Mouse (Mus musculus) cerebellum, adult 11 months (tissue): ENCODE measurements around the gene Atcay.
A peak's percentile ranks its signal among the peaks of the same experiment; 100 is the strongest.
"Not testable (repeated sequence)": the region's sequence is repeated elsewhere in the genome, so short reads cannot be mapped to it uniquely, and the experiment has no call there.

Experiments
- DNase-seq: peaks from one replicate; pipeline ENCODE4 v3.0.0; 2022

Atcay gene

GRCm38 (mm10) chr10:81198230-81198629 is 32.4 kb downstream of the Atcay start:
- DNase-seq = no peak

- no peak for DNase-seq
These were observed 33.3 kb downstream of the Atcay start for GRCm38 (mm10) chr10:81197305-81197704.

- no peak for DNase-seq
These were observed 34.1 kb downstream of the Atcay start for GRCm38 (mm10) chr10:81196470-81197065.

- DNase-seq = no peak
These were observed 35.3 kb downstream of the Atcay start for GRCm38 (mm10) chr10:81195300-81195699.

GRCm38 (mm10) chr10:81193991-81194774 is 36.5 kb downstream of the Atcay start:
- DNase-seq = no peak

GRCm38 (mm10) chr10:81192968-81193501 is 37.6 kb downstream of the Atcay start:
- DNase-seq = no peak

- peak; percentile 88 for DNase-seq
These were observed 38.2 kb downstream of the Atcay start for GRCm38 (mm10) chr10:81192270-81192967.

GRCm38 (mm10) chr10:81191342-81191982 is 39.2 kb downstream of the Atcay start:
- peak; percentile 38 for DNase-seq

- DNase-seq = no peak
These were observed 39.7 kb downstream of the Atcay start for GRCm38 (mm10) chr10:81190912-81191321.

GRCm38 (mm10) chr10:81190236-81190911 is 40.3 kb downstream of the Atcay start:
- no peak for DNase-seq

- DNase-seq = no peak
These were observed 40.8 kb downstream of the Atcay start for GRCm38 (mm10) chr10:81189821-81190220.

- DNase-seq = no peak
These were observed 43.5 kb downstream of the Atcay start for GRCm38 (mm10) chr10:81187161-81187560.

- DNase-seq = no peak
These were observed 45.9 kb downstream of the Atcay start for GRCm38 (mm10) chr10:81184765-81185164.

GRCm38 (mm10) chr10:81183805-81184204 is 46.8 kb downstream of the Atcay start, which contains the start of gene 4930442H23Rik:
Gene 4930442H23Rik (minus strand): TSS chr10:81183849.
- no peak for DNase-seq

- DNase-seq = peak; percentile 96
These were observed 48.0 kb downstream of the Atcay start, which contains the start of gene Dapk3 for GRCm38 (mm10) chr10:81182336-81183333. Gene Dapk3 (plus strand): TSS chr10:81183005.

GRCm38 (mm10) chr10:81181860-81182259 is 48.8 kb downstream of the Atcay start:
- not testable (repeated sequence) for DNase-seq

GRCm38 (mm10) chr10:81180946-81181345 is 49.7 kb downstream of the Atcay start:
- DNase-seq = no peak

- DNase-seq = no peak
These were observed 50.9 kb downstream of the Atcay start for GRCm38 (mm10) chr10:81179451-81180342.

GRCm38 (mm10) chr10:81178927-81179326 is 51.7 kb downstream of the Atcay start:
- DNase-seq = no peak
